Mouse (Mus musculus) liver, embryonic 15.5 days (tissue): ENCODE measurements around the gene Dnase2b. TPM values are rescaled to one million over a fixed set of nuclear protein-coding genes. Genes with fewer than 3 reads are reported as not detected.
A peak's percentile ranks its signal among the peaks of the same experiment; 100 is the strongest.

Source experiments
- ATAC-seq: fragments of 200-750 bp; cut with Nextera tagmentation; 2 replicates; pipeline ENCODE4 v1.8.0; 2017; ENCODE audit warnings: moderate number of reproducible peaks, mild to moderate bottlenecking, moderate library complexity; ENCODE audit not compliant: insufficient read depth
- H3K27ac ChIP-seq: fragments of 300-500 bp; sonication (generic); replicated peaks from 2 replicates; pipeline ENCODE4 v1.5.1; 2015; ENCODE audit warnings: mild to moderate bottlenecking, inconsistent platforms
- H3K27me3 ChIP-seq: fragments of 300-500 bp; sonication (generic); 2 replicates; pipeline ENCODE4 v1.6.1; 2015; ENCODE audit warnings: mild to moderate bottlenecking, inconsistent platforms
- H3K36me3 ChIP-seq: fragments of 300-500 bp; sonication (generic); replicated peaks from 2 replicates; pipeline ENCODE4 v1.6.1; 2015; ENCODE audit warnings: moderate library complexity, mild to moderate bottlenecking, inconsistent platforms
- H3K4me1 ChIP-seq: fragments of 300-500 bp; sonication (generic); replicated peaks from 2 replicates; pipeline ENCODE4 v1.6.1; 2015; ENCODE audit warnings: inconsistent platforms
- H3K4me2 ChIP-seq: fragments of 300-500 bp; sonication (generic); 2 replicates; pipeline ENCODE4 v1.6.1; 2015; ENCODE audit warnings: moderate library complexity, mild to moderate bottlenecking, inconsistent platforms
- H3K4me3 ChIP-seq: fragments of 300-500 bp; sonication (generic); replicated peaks from 2 replicates; pipeline ENCODE4 v1.5.1; 2015; ENCODE audit warnings: mild to moderate bottlenecking, inconsistent platforms
- H3K9ac ChIP-seq: fragments of 300-500 bp; sonication (generic); 2 replicates; pipeline ENCODE4 v1.6.1; 2015; ENCODE audit warnings: moderate library complexity, mild to moderate bottlenecking, inconsistent platforms
- H3K9me3 ChIP-seq: fragments of 300-500 bp; sonication (generic); replicated peaks from 2 replicates; pipeline ENCODE4 v1.6.1; 2016; ENCODE audit warnings: inconsistent platforms
- WGBS: fragments of 180-500 bp; shearing (Covaris S2); methylation state at CpG from one replicate; pipeline ENCODE4 v1.1.7; 2015; ENCODE audit warnings: mixed read lengths; ENCODE audit not compliant: insufficient replicate concordance; 5-methylcytosine and 5-hydroxymethylcytosine counted together
- polyA plus RNA-seq: library from polyadenylated mRNA; unstranded; fragments of >200 nt; fragmentation: Nextera tagmentation; extraction: Ambion mirVana; gene quantifications from 2 replicates; pipeline ENCODE4 v1.2.1, GENCODE M21; 2015

Gene Dnase2b
- polyA plus RNA-seq, 1 experiment from 2014 or later, result 2.1 TPM

- Histone ChIP-seq H3K36me3 (no peaks in the 10 kb centered on the region), H3K4me2 (peak within 1 kb of the TSS; percentile 23; the same call in 1 of the 2 replicates), H3K4me1 (no peaks in the 10 kb centered on the region), H3K27ac (peak within 1 kb of the TSS; percentile 57), H3K27me3 (no peaks in the 10 kb centered on the region), H3K9ac (no peak within 1 kb of the TSS), H3K9me3 (no peaks in the 10 kb centered on the region), H3K4me3 (no peak within 1 kb of the TSS)
- peak; percentile 81 for ATAC-seq
- 59% methylated on average over 10 of the region's 10 CpGs for WGBS
These were observed 45.1 kb downstream of the Dnase2b start, which contains the start of gene Uox for GRCm38 (mm10) chr3:146570148-146570782. Gene Uox (plus strand): TSS chr3:146570426.

- Histone ChIP-seq H3K4me2 (no peak overlapping the region), H3K27me3 (no peaks in the 10 kb centered on the region), H3K4me3 (no peak overlapping the region), H3K9me3 (no peaks in the 10 kb centered on the region), H3K4me1 (no peaks in the 10 kb centered on the region), H3K9ac (no peak overlapping the region), H3K27ac (peak overlapping the region; percentile 56), H3K36me3 (no peaks in the 10 kb centered on the region)
- WGBS, result 52% methylated on average over 3 of the region's 3 CpGs
- ATAC-seq, result no peak
These were observed 45.8 kb downstream of the Dnase2b start for GRCm38 (mm10) chr3:146569594-146569993.

- no peak overlapping the region for H3K4me2 ChIP-seq
- H3K9me3 ChIP-seq, result no peaks in the 10 kb centered on the region
- no peak overlapping the region for H3K27ac ChIP-seq
- 47% methylated on average over 9 of the region's 9 CpGs for WGBS
- no peaks in the 10 kb centered on the region for H3K36me3 ChIP-seq
- ATAC-seq, result peak; percentile 38; the same call in 1 of the 2 replicates
- no peaks in the 10 kb centered on the region for H3K4me1 ChIP-seq
- H3K4me3 ChIP-seq, result no peak overlapping the region
- no peak overlapping the region for H3K9ac ChIP-seq
- H3K27me3 ChIP-seq, result no peaks in the 10 kb centered on the region
These were observed 47.4 kb downstream of the Dnase2b start for GRCm38 (mm10) chr3:146567884-146568530.

- 69% methylated on average over 7 of the region's 7 CpGs for WGBS
- no peaks in the 10 kb centered on the region for H3K27me3 ChIP-seq
- H3K9me3 ChIP-seq, result no peaks in the 10 kb centered on the region
- H3K27ac ChIP-seq, result no peak overlapping the region
- H3K4me3 ChIP-seq, result no peak overlapping the region
- H3K4me2 ChIP-seq, result no peak overlapping the region
- H3K9ac ChIP-seq, result no peak overlapping the region
- no peak for ATAC-seq
- no peaks in the 10 kb centered on the region for H3K4me1 ChIP-seq
- no peaks in the 10 kb centered on the region for H3K36me3 ChIP-seq
These were observed 48.0 kb downstream of the Dnase2b start for GRCm38 (mm10) chr3:146567366-146567765.

GRCm38 (mm10) chr3:146565065-146565411 lies 50.4 kb downstream of the Dnase2b start:
- Histone ChIP-seq H3K4me1 (no peaks in the 10 kb centered on the region), H3K27me3 (no peaks in the 10 kb centered on the region), H3K4me2 (no peak overlapping the region), H3K9ac (no peak overlapping the region), H3K9me3 (no peaks in the 10 kb centered on the region), H3K27ac (no peak overlapping the region), H3K36me3 (no peaks in the 10 kb centered on the region), H3K4me3 (no peak overlapping the region)
- WGBS, result 64% methylated on average over 1 of the region's 1 CpGs
- ATAC-seq, result no peak

- no peak overlapping the region for H3K4me2 ChIP-seq
- no peak overlapping the region for H3K4me3 ChIP-seq
- no peaks in the 10 kb centered on the region for H3K27me3 ChIP-seq
- H3K9me3 ChIP-seq, result no peaks in the 10 kb centered on the region
- H3K36me3 ChIP-seq, result no peaks in the 10 kb centered on the region
- WGBS, result 40% methylated on average over 14 of the region's 14 CpGs
- ATAC-seq, result no peak
- no peaks in the 10 kb centered on the region for H3K4me1 ChIP-seq
- H3K27ac ChIP-seq, result no peak overlapping the region
- no peak overlapping the region for H3K9ac ChIP-seq
These were observed 50.9 kb downstream of the Dnase2b start for GRCm38 (mm10) chr3:146564268-146565064.

- Histone ChIP-seq H3K4me2 (no peak overlapping the region), H3K4me1 (no peaks in the 10 kb centered on the region), H3K27ac (no peak overlapping the region), H3K27me3 (no peaks in the 10 kb centered on the region), H3K36me3 (no peaks in the 10 kb centered on the region), H3K4me3 (no peak overlapping the region), H3K9ac (no peak overlapping the region), H3K9me3 (no peaks in the 10 kb centered on the region)
- ATAC-seq, result no peak
- 73% methylated on average over 7 of the region's 7 CpGs for WGBS
These were observed 52.5 kb downstream of the Dnase2b start for GRCm38 (mm10) chr3:146562936-146563335.

- no peaks in the 10 kb centered on the region for H3K36me3 ChIP-seq
- H3K27me3 ChIP-seq, result no peaks in the 10 kb centered on the region
- 72% methylated on average over 6 of the region's 6 CpGs for WGBS
- no peak overlapping the region for H3K27ac ChIP-seq
- H3K4me3 ChIP-seq, result no peak overlapping the region
- ATAC-seq, result no peak
- no peak overlapping the region for H3K9ac ChIP-seq
- no peaks in the 10 kb centered on the region for H3K9me3 ChIP-seq
- no peaks in the 10 kb centered on the region for H3K4me1 ChIP-seq
- no peak overlapping the region for H3K4me2 ChIP-seq
These were observed 57.9 kb downstream of the Dnase2b start for GRCm38 (mm10) chr3:146557507-146557906.

- no peak overlapping the region for H3K27ac ChIP-seq
- 54% methylated on average over 1 of the region's 1 CpGs for WGBS
These were observed 58.8 kb downstream of the Dnase2b start for GRCm38 (mm10) chr3:146556567-146556966.

GRCm38 (mm10) chr3:146554816-146555215 lies 60.6 kb downstream of the Dnase2b start:
- Histone ChIP-seq H3K36me3 (no peaks in the 10 kb centered on the region), H3K4me2 (no peak overlapping the region), H3K9me3 (no peaks in the 10 kb centered on the region), H3K9ac (no peak overlapping the region), H3K4me1 (no peaks in the 10 kb centered on the region), H3K27me3 (no peaks in the 10 kb centered on the region), H3K4me3 (no peak overlapping the region), H3K27ac (no peak overlapping the region)
- WGBS, result 56% methylated on average over 7 of the region's 7 CpGs
- no peak for ATAC-seq

More at GRCm38 (mm10) chr3:146556567-146556966, 58.8 kb downstream of the Dnase2b start:
- H3K9me3 ChIP-seq, result no peaks in the 10 kb centered on the region
- H3K4me2 ChIP-seq, result no peak overlapping the region
- H3K36me3 ChIP-seq, result no peaks in the 10 kb centered on the region
- no peaks in the 10 kb centered on the region for H3K27me3 ChIP-seq
- H3K4me1 ChIP-seq, result no peaks in the 10 kb centered on the region
- no peak overlapping the region for H3K9ac ChIP-seq
- H3K4me3 ChIP-seq, result no peak overlapping the region
- ATAC-seq, result no peak

- H3K4me1 ChIP-seq, result no peaks in the 10 kb centered on the region
- H3K9me3 ChIP-seq, result no peaks in the 10 kb centered on the region
- H3K27ac ChIP-seq, result no peak overlapping the region
- no peaks in the 10 kb centered on the region for H3K27me3 ChIP-seq
- no peaks in the 10 kb centered on the region for H3K36me3 ChIP-seq
- WGBS, result 18% methylated on average over 1 of the region's 1 CpGs
- H3K4me2 ChIP-seq, result no peak overlapping the region
- H3K4me3 ChIP-seq, result no peak overlapping the region
- no peak overlapping the region for H3K9ac ChIP-seq
- no peak for ATAC-seq
These were observed 71.8 kb downstream of the Dnase2b start for GRCm38 (mm10) chr3:146543632-146544031.
